ENCODE assay signal across 10 mouse cellular contexts in genomic region chr12:81927643-81928381, GRCm38 (mm10).
A peak's percentile ranks its signal among the peaks of the same experiment; 100 is the strongest.
DNase-seq lines count a peak whose midpoint lies in the region; ATAC-seq lines count a peak whose summit lies in the region.
"Had no signal": no experiment of that assay in that cellular context is flagged by ENCODE, and none has a peak within 500 bp of the region (broad histone marks: within the 10 kb centered on the region; RNA-seq: fewer than 3 reads in every experiment).

No protein-coding gene starts in this region.

- no peak overlapping the region for H3K4me2 ChIP-seq in kidney, embryonic 14.5 days (replicated peaks; ENCODE audit: low read depth, low read length)
- H3K4me2 ChIP-seq: embryonic facial prominence, embryonic 12.5 days had no signal

- H3K4me3 ChIP-seq in kidney, embryonic 14.5 days (ENCODE audit: low read length), result no peak overlapping the region
- H3K4me3 ChIP-seq: embryonic facial prominence, embryonic 12.5 days had no signal

- no peaks in the 10 kb centered on the region for H3K9me3 ChIP-seq in kidney, embryonic 14.5 days (ENCODE audit: control insufficient read depth, low read length)
- H3K9me3 ChIP-seq: embryonic facial prominence, embryonic 12.5 days had no signal

- DNase-seq in kidney, adult 11 months, result peak; percentile 76
- peak; percentile 19 for DNase-seq in Muller cell, postnatal 12 days (ENCODE audit: inconsistent ontology term)
- DNase-seq in lung, postnatal 4 days, result peak; percentile 24 to 55
- DNase-seq in adrenal gland, postnatal 25 days, result no peak
- DNase-seq in cerebellum, adult 18-20 months, result no peak

- no peaks in the 10 kb centered on the region; the same call in 1 of the 2 replicates for H3K36me3 ChIP-seq in kidney, embryonic 14.5 days (ENCODE audit: control insufficient read depth, insufficient read depth, low read length)
- H3K36me3 ChIP-seq: embryonic facial prominence, embryonic 12.5 days had no signal

- no peak for ATAC-seq in kidney, embryonic 14.5 days (ENCODE audit: low FRiP score, low TSS enrichment)
- peak; percentile 86 for ATAC-seq in granulocyte monocyte progenitor cell, adult 5-6 weeks (replicated peaks; ENCODE audit: poor library complexity, severe bottlenecking)
- no peak for ATAC-seq in CD4-positive, CD25-positive, alpha-beta regulatory T cell, adult 4 months

- H3K9ac ChIP-seq in kidney, embryonic 14.5 days (ENCODE audit: low read depth, low read length), result no peak overlapping the region
- H3K9ac ChIP-seq: embryonic facial prominence, embryonic 12.5 days; liver, embryonic 14.5 days had no signal

- no peak overlapping the region for H3K27ac ChIP-seq in kidney, embryonic 14.5 days (ENCODE audit: low read depth, low read length)
- H3K27ac ChIP-seq: embryonic facial prominence, embryonic 12.5 days; liver, embryonic 14.5 days had no signal

- no peaks in the 10 kb centered on the region for H3K27me3 ChIP-seq in kidney, embryonic 14.5 days (ENCODE audit: control insufficient read depth, insufficient read depth, low read length)
- H3K27me3 ChIP-seq: embryonic facial prominence, embryonic 12.5 days had no signal

- no peaks in the 10 kb centered on the region for H3K4me1 ChIP-seq in kidney, embryonic 14.5 days (ENCODE audit: control insufficient read depth, insufficient read depth, low read length)

- 76% methylated on average over 19 of the region's 19 CpGs for WGBS in kidney, embryonic 14.5 days

Comparison
In these comparisons a context has a peak if more than half of its experiments do, and no peak if none do; other contexts are left out.
1. DNase-seq: peak in kidney, adult 11 months (single experiment), Muller cell, postnatal 12 days (single experiment) and lung, postnatal 4 days (2 of 2); none in adrenal gland, postnatal 25 days (single experiment) and cerebellum, adult 18-20 months (0 of 2).